Mouse (Mus musculus): Measurements from ENCODE around the gene Cep131.

DNA sequence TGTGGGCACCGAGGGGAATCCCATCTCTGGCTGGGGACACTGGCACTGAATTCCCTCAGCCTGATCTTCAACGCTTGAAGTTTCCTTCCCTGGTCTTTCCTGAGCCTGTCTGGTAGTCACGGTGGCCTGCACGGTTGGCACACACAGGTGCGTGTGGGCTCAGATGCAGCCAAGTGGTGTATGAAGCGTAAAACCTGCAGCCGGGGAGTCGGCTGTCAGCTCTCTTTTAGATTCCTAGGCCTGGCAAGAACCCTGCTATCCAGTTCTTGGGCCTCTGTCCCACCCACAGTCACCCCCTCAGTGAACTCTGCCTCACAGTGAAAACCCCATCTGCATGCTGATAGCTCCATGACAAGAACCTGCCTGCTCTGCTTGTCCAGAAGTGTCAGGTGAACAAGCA, 26.0 kb downstream of the Cep131 start:
- no peak for TF ChIP-seq POLR2A (IDR thresholded peaks at IDR 0.05; ENCODE audit: borderline replicate concordance, low read depth, low read length)
- TF ChIP-seq CTCF (IDR thresholded peaks at IDR 0.05; ENCODE audit: low read depth, low read length): no peak

Measured in bone marrow macrophage, adult 2 months (primary cell).